8 mouse cellular contexts compared by ENCODE assay signal in genomic region chr9:22051958-22052254, GRCm38 (mm10). TPM values are rescaled to one million over a fixed set of nuclear protein-coding genes. Genes with fewer than 3 reads are reported as not detected.
DNase-seq lines count a peak whose midpoint lies in the region; ATAC-seq and TF ChIP-seq lines count a peak whose summit lies in the region.

TSS of gene Elavl3 (minus strand) at chr9:22052023.

- H3K9me3 ChIP-seq in heart, embryonic 14.5 days (ENCODE audit: control insufficient read depth, low read length): no peaks in the 10 kb centered on the region
- no peaks in the 10 kb centered on the region for H3K9me3 ChIP-seq in forebrain, embryonic 12.5 days
- H3K9me3 ChIP-seq in midbrain, embryonic 15.5 days: no peaks in the 10 kb centered on the region

- peak within 1 kb of the TSS; percentile 73 for H3K4me2 ChIP-seq in heart, embryonic 14.5 days (ENCODE audit: low read length)
- peak within 1 kb of the TSS; percentile 63 for H3K4me2 ChIP-seq in forebrain, embryonic 12.5 days
- peak within 1 kb of the TSS; percentile 83 for H3K4me2 ChIP-seq in midbrain, embryonic 15.5 days

- peaks cover 68% of the 10 kb centered on the region for H3K27me3 ChIP-seq in heart, embryonic 14.5 days (ENCODE audit: control insufficient read depth, insufficient read depth, low read length)
- peaks cover 32% of the 10 kb centered on the region for H3K27me3 ChIP-seq in forebrain, embryonic 12.5 days
- H3K27me3 ChIP-seq in midbrain, embryonic 15.5 days (replicated peaks): no peaks in the 10 kb centered on the region

- peak; percentile 98 for TF ChIP-seq POLR2A in brain, embryonic 14.5 days (IDR thresholded peaks at IDR 0.05; ENCODE audit: borderline replicate concordance, extremely low read depth, insufficient read depth, insufficient read length, poor library complexity, severe bottlenecking)

- ATAC-seq in heart, embryonic 14.5 days (ENCODE audit: insufficient number of reproducible peaks, insufficient read depth, low FRiP score, low read depth): no peak
- peak; percentile 87 for ATAC-seq in forebrain, embryonic 12.5 days (ENCODE audit: low FRiP score)
- ATAC-seq in midbrain, embryonic 15.5 days (replicated peaks): peak; percentile 80

- DNase-seq in heart, adult 18-20 months: no peak
- DNase-seq in brain, embryonic 14.5 days (ENCODE audit: low read depth): peak; percentile 95
- DNase-seq in layer of hippocampus, postnatal 14 days (ENCODE audit: low spot score in 2 of 2): peak; percentile 81 to 89
- peak; percentile 55 to 64 for DNase-seq in thymus, postnatal 36 days
- no peak for DNase-seq in adipocyte (ENCODE audit: low spot score)

- TF ChIP-seq CTCF in brain, embryonic 14.5 days (IDR thresholded peaks at IDR 0.05; ENCODE audit: borderline replicate concordance, extremely low read depth, insufficient read depth, insufficient read length): no peak

- 1% methylated on average over 18 of the region's 28 CpGs for WGBS in heart, embryonic 14.5 days
- 1% methylated on average over 27 of the region's 28 CpGs for WGBS in forebrain, embryonic 12.5 days
- under 1% methylated on average over 24 of the region's 28 CpGs for WGBS in midbrain, embryonic 15.5 days

- no peak within 1 kb of the TSS for H3K27ac ChIP-seq in heart, embryonic 14.5 days (replicated peaks in 1 of 2; ENCODE audit: control insufficient read depth in 1 of 2, insufficient read depth in 1 of 2, low read depth in 2 of 2, low read length in 2 of 2)
- H3K27ac ChIP-seq in forebrain, embryonic 12.5 days: peak within 1 kb of the TSS; percentile 92
- peak within 1 kb of the TSS; percentile 91 for H3K27ac ChIP-seq in midbrain, embryonic 15.5 days

- peak within 1 kb of the TSS; percentile 48; the same call in 1 of the 2 replicates for H3K9ac ChIP-seq in heart, embryonic 14.5 days (ENCODE audit: low read length)
- H3K9ac ChIP-seq in forebrain, embryonic 12.5 days: peak within 1 kb of the TSS; percentile 94
- peak within 1 kb of the TSS; percentile 98 for H3K9ac ChIP-seq in midbrain, embryonic 15.5 days

- H3K36me3 ChIP-seq in heart, embryonic 14.5 days (ENCODE audit: control insufficient read depth, insufficient read depth, low read length): peaks cover 4% of the 10 kb centered on the region; the same call in 1 of the 2 replicates
- H3K36me3 ChIP-seq in forebrain, embryonic 12.5 days (replicated peaks): peaks cover 10% of the 10 kb centered on the region
- H3K36me3 ChIP-seq in midbrain, embryonic 15.5 days (replicated peaks): no peaks in the 10 kb centered on the region

- peak within 1 kb of the TSS; percentile 30 to 39 for H3K4me3 ChIP-seq in heart, embryonic 14.5 days (ENCODE audit: control insufficient read depth in 1 of 2, insufficient read depth in 1 of 2, low read depth in 1 of 2, low read length in 2 of 2)
- H3K4me3 ChIP-seq in forebrain, embryonic 12.5 days (replicated peaks): peak within 1 kb of the TSS; percentile 88
- peak within 1 kb of the TSS; percentile 88 for H3K4me3 ChIP-seq in midbrain, embryonic 15.5 days

- peaks cover 8 to 20% of the 10 kb centered on the region in 2 experiments; a peak in 3 of 4 replicates for H3K4me1 ChIP-seq in heart, embryonic 14.5 days (ENCODE audit: control insufficient read depth in 2 of 2, insufficient read depth in 2 of 2, low read length in 2 of 2)
- peaks cover 51% of the 10 kb centered on the region for H3K4me1 ChIP-seq in forebrain, embryonic 12.5 days
- peaks cover 49% of the 10 kb centered on the region for H3K4me1 ChIP-seq in midbrain, embryonic 15.5 days

RNA-seq across cellular contexts. Expression of gene Elavl3, which starts in this region (rescaled TPM):
- polyA plus RNA-seq in heart, embryonic 14.5 days (2014; fragmentation: Nextera tagmentation; extraction: Ambion mirVana): 0.19 and 0.65 TPM in 2 replicates
- total RNA-seq in heart, adult 18-20 months (2021): under 1 TPM in 1 of 2 experiments, not detected in 1; 0.26 TPM
- 203 and 265 TPM in 2 replicates for polyA plus RNA-seq in brain, embryonic 14.5 days (2012; rRNA removed)
- 57.2 and 73.7 TPM in 2 replicates for polyA plus RNA-seq in forebrain, embryonic 12.5 days (2016; fragmentation: Nextera tagmentation; extraction: Ambion mirVana)
- 100 to 1,000 TPM; 176 to 178 TPM for total RNA-seq in layer of hippocampus, postnatal 14 days (2021)
- polyA plus RNA-seq in midbrain, embryonic 15.5 days (2015; fragmentation: Nextera tagmentation; extraction: Ambion mirVana): 110 and 113 TPM in 2 replicates

Comparison
In these comparisons a context has a peak if more than half of its experiments do, and no peak if none do; other contexts are left out.
1. RNA of gene Elavl3 (total RNA-seq): 176 to 178 TPM in layer of hippocampus, postnatal 14 days; 0.26 TPM in heart, adult 18-20 months; every median in the first group is over 100 times any median in the second.
2. RNA of gene Elavl3 (polyA plus RNA-seq): 203 to 265 TPM in brain, embryonic 14.5 days, 110 to 113 TPM in midbrain, embryonic 15.5 days and 57.2 to 73.7 TPM in forebrain, embryonic 12.5 days; 0.19 to 0.65 TPM in heart, embryonic 14.5 days; every median in the first group is over 10 times any median in the second.
3. H3K27ac ChIP-seq: peak in forebrain, embryonic 12.5 days (single experiment) and midbrain, embryonic 15.5 days (single experiment); none in heart, embryonic 14.5 days (0 of 2).
4. H3K4me3 ChIP-seq: peak in every context shown above with its lines; median percentile 88 in forebrain, embryonic 12.5 days; 88 in midbrain, embryonic 15.5 days; 34 in heart, embryonic 14.5 days.
5. H3K9ac ChIP-seq: peak in every context shown above with its lines; median percentile 98 in midbrain, embryonic 15.5 days; 94 in forebrain, embryonic 12.5 days; 48 in heart, embryonic 14.5 days.
6. DNase-seq: peak in brain, embryonic 14.5 days (single experiment), layer of hippocampus, postnatal 14 days (2 of 2) and thymus, postnatal 36 days (2 of 2); none in heart, adult 18-20 months (0 of 2) and adipocyte (single experiment).
7. Peak in every context shown above with its lines, with median percentiles within 50 percentile points of each other: H3K4me2 ChIP-seq.